Mouse (Mus musculus): ENCODE measurements around the gene Cdk2ap1.

DNA sequence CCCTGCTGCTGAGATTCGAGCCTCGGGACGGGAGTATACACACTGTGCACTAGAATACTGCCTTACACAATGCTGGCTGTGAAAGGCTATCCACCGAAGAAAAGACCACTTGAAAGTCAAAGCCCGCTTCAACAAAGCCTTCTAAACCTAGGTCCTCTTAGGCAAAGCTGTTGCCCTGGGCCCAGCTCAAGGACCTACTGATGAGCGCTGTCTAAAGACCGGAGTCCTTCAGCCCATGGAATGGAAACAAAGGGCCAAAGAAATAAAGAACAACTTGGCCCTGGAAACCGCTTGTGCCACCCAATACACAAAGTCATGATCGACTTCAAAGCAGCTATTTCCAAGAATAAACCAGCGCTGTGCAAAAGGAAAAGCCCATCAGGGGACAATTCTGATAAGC lies 53.7 kb downstream of the Cdk2ap1 start:
- TF ChIP-seq POLR2A (IDR thresholded peaks at IDR 0.05; ENCODE audit: borderline replicate concordance, low read depth, low read length) (no peak), CTCF (IDR thresholded peaks at IDR 0.05; ENCODE audit: low read depth, low read length) (no peak)

Data from bone marrow macrophage, adult 2 months (primary cell).